Mouse (Mus musculus): ENCODE results near the gene Mmachc. TPM values are rescaled to one million over a fixed set of nuclear protein-coding genes. Genes with fewer than 3 reads are reported as not detected.
A peak's percentile ranks its signal among the peaks of the same experiment; 100 is the strongest.

The Mmachc gene
- polyA plus RNA-seq, 1 experiment from 2014 or later, result 27.2 TPM

- H3K4me3 ChIP-seq (replicated peaks), result peak within 1 kb of the TSS; percentile 66
- no peaks in the 10 kb centered on the region for H3K27me3 ChIP-seq
- ATAC-seq (replicated peaks; ENCODE audit: low FRiP score), result peak; percentile 98
- H3K27ac ChIP-seq, result peak within 1 kb of the TSS; percentile 89
- peak within 1 kb of the TSS; percentile 77 for H3K4me2 ChIP-seq
- peaks cover 2% of the 10 kb centered on the region; the same call in 1 of the 2 replicates for H3K36me3 ChIP-seq
- no peaks in the 10 kb centered on the region for H3K9me3 ChIP-seq (replicated peaks)
- under 1% methylated on average over 34 of the region's 34 CpGs for WGBS
- H3K9ac ChIP-seq, result peak within 1 kb of the TSS; percentile 66
- H3K4me1 ChIP-seq, result peaks cover 16% of the 10 kb centered on the region
Measured at GRCm38 (mm10) chr4:116720343-116721097, 12.3 kb upstream of the Mmachc start, which contains the start of gene Tesk2. Gene Tesk2 (plus strand): TSS chr4:116720948.

- Histone ChIP-seq H3K4me2 (no peak overlapping the region), H3K4me1 (peaks cover 16% of the 10 kb centered on the region), H3K36me3 (peaks cover 11% of the 10 kb centered on the region), H3K9me3 (replicated peaks) (no peaks in the 10 kb centered on the region), H3K4me3 (replicated peaks) (no peak overlapping the region), H3K9ac (no peak overlapping the region), H3K27ac (no peak overlapping the region), H3K27me3 (no peaks in the 10 kb centered on the region)
- ATAC-seq (replicated peaks; ENCODE audit: low FRiP score), result no peak
- 29% methylated on average over 3 of the region's 3 CpGs for WGBS
Measured at GRCm38 (mm10) chr4:116719396-116719795, 11.2 kb upstream of the Mmachc start.

- no peak overlapping the region for H3K9ac ChIP-seq
- H3K4me2 ChIP-seq, result no peak overlapping the region
- H3K27me3 ChIP-seq, result no peaks in the 10 kb centered on the region
- peaks cover 15% of the 10 kb centered on the region for H3K36me3 ChIP-seq
- H3K27ac ChIP-seq, result no peak overlapping the region
- H3K4me1 ChIP-seq, result peaks cover 15% of the 10 kb centered on the region
- H3K4me3 ChIP-seq (replicated peaks), result no peak overlapping the region
- H3K9me3 ChIP-seq (replicated peaks), result no peaks in the 10 kb centered on the region
- WGBS, result 55% methylated on average over 1 of the region's 1 CpGs
- no peak for ATAC-seq (replicated peaks; ENCODE audit: low FRiP score)
Measured at GRCm38 (mm10) chr4:116712536-116712935, 4.3 kb upstream of the Mmachc start.

GRCm38 (mm10) chr4:116710154-116710553 is 1.9 kb upstream of the Mmachc start:
- no peak for ATAC-seq (replicated peaks; ENCODE audit: low FRiP score)
- 93% methylated on average over 2 of the region's 2 CpGs for whole genome bisulfite sequencing
- H3K4me3 ChIP-seq (replicated peaks), result no peak overlapping the region
- no peaks in the 10 kb centered on the region for H3K9me3 ChIP-seq (replicated peaks)
- H3K4me2 ChIP-seq, result no peak overlapping the region
- no peak overlapping the region for H3K9ac ChIP-seq
- H3K36me3 ChIP-seq, result peaks cover 9% of the 10 kb centered on the region
- peaks cover 19% of the 10 kb centered on the region for H3K4me1 ChIP-seq
- no peak overlapping the region for H3K27ac ChIP-seq
- no peaks in the 10 kb centered on the region for H3K27me3 ChIP-seq

GRCm38 (mm10) chr4:116708791-116709390 is 685 bp upstream of the Mmachc start:
- H3K9ac ChIP-seq, result peak overlapping the region; percentile 52
- H3K4me2 ChIP-seq, result peak overlapping the region; percentile 72
- H3K27ac ChIP-seq, result no peak overlapping the region
- peak; percentile 5; the same call in 1 of the 2 replicates for ATAC-seq (replicated peaks; ENCODE audit: low FRiP score)
- no peaks in the 10 kb centered on the region for H3K27me3 ChIP-seq
- peaks cover 15% of the 10 kb centered on the region for H3K36me3 ChIP-seq
- H3K9me3 ChIP-seq (replicated peaks), result no peaks in the 10 kb centered on the region
- WGBS, result 7% methylated on average over 9 of the region's 9 CpGs
- peaks cover 19% of the 10 kb centered on the region for H3K4me1 ChIP-seq
- peak overlapping the region; percentile 58 for H3K4me3 ChIP-seq (replicated peaks)

GRCm38 (mm10) chr4:116707666-116708065 is 540 bp downstream of the Mmachc start:
- Histone ChIP-seq H3K9ac (peak overlapping the region; percentile 52), H3K4me3 (replicated peaks) (peak overlapping the region; percentile 58), H3K4me1 (peaks cover 19% of the 10 kb centered on the region), H3K4me2 (peak overlapping the region; percentile 72), H3K36me3 (peaks cover 24% of the 10 kb centered on the region), H3K27ac (no peak overlapping the region), H3K27me3 (no peaks in the 10 kb centered on the region), H3K9me3 (replicated peaks) (no peaks in the 10 kb centered on the region)
- WGBS, result 21% methylated on average over 9 of the region's 9 CpGs
- 0 out of 2 replicates have a peak, but pooled peaks have one; percentile 1 for ATAC-seq (replicated peaks; ENCODE audit: low FRiP score)

- H3K9me3 ChIP-seq (replicated peaks), result no peaks in the 10 kb centered on the region
- peaks cover 6% of the 10 kb centered on the region; the same call in 1 of the 2 replicates for H3K4me1 ChIP-seq
- no peak for ATAC-seq (replicated peaks; ENCODE audit: low FRiP score)
- H3K9ac ChIP-seq, result no peak overlapping the region
- no peaks in the 10 kb centered on the region for H3K27me3 ChIP-seq
- H3K27ac ChIP-seq, result no peak overlapping the region
- no peak overlapping the region for H3K4me3 ChIP-seq (replicated peaks)
- H3K4me2 ChIP-seq, result no peak overlapping the region
- WGBS, result 35% methylated on average over 6 of the region's 6 CpGs
- peaks cover 53% of the 10 kb centered on the region for H3K36me3 ChIP-seq
Measured at GRCm38 (mm10) chr4:116703804-116704203, 4.4 kb downstream of the Mmachc start.

- 67% methylated on average over 1 of the region's 1 CpGs for WGBS
- H3K36me3 ChIP-seq, result peaks cover 79% of the 10 kb centered on the region
- no peak overlapping the region for H3K27ac ChIP-seq
- ATAC-seq (replicated peaks; ENCODE audit: low FRiP score), result no peak
- H3K27me3 ChIP-seq, result no peaks in the 10 kb centered on the region
- H3K4me2 ChIP-seq, result no peak overlapping the region
- H3K4me3 ChIP-seq (replicated peaks), result no peak overlapping the region
- H3K9ac ChIP-seq, result no peak overlapping the region
- H3K9me3 ChIP-seq (replicated peaks), result no peaks in the 10 kb centered on the region
- H3K4me1 ChIP-seq, result no peaks in the 10 kb centered on the region
Measured at GRCm38 (mm10) chr4:116700964-116701363, 7.2 kb downstream of the Mmachc start.

- Histone ChIP-seq H3K27ac (no peak overlapping the region), H3K4me3 (replicated peaks) (no peak overlapping the region), H3K36me3 (peaks cover 87% of the 10 kb centered on the region), H3K4me1 (no peaks in the 10 kb centered on the region), H3K9me3 (replicated peaks) (no peaks in the 10 kb centered on the region), H3K4me2 (no peak overlapping the region), H3K27me3 (no peaks in the 10 kb centered on the region), H3K9ac (no peak overlapping the region)
- no peak for ATAC-seq (replicated peaks; ENCODE audit: low FRiP score)
- 73% methylated on average over 2 of the region's 2 CpGs for WGBS
Measured at GRCm38 (mm10) chr4:116698693-116699342, 9.4 kb downstream of the Mmachc start.

- ATAC-seq (replicated peaks; ENCODE audit: low FRiP score), result no peak
- 88% methylated on average over 2 of the region's 2 CpGs for WGBS
- H3K27ac ChIP-seq, result no peak overlapping the region
- H3K4me1 ChIP-seq, result peaks cover 10% of the 10 kb centered on the region; the same call in 1 of the 2 replicates
- H3K9ac ChIP-seq, result no peak overlapping the region
- H3K4me3 ChIP-seq (replicated peaks), result no peak overlapping the region
- H3K9me3 ChIP-seq (replicated peaks), result no peaks in the 10 kb centered on the region
- H3K36me3 ChIP-seq, result peaks cover 96% of the 10 kb centered on the region
- H3K4me2 ChIP-seq, result no peak overlapping the region
- no peaks in the 10 kb centered on the region for H3K27me3 ChIP-seq
Measured at GRCm38 (mm10) chr4:116693785-116694184, 14.4 kb downstream of the Mmachc start.

GRCm38 (mm10) chr4:116692146-116692545 is 16.1 kb downstream of the Mmachc start:
- 93% methylated on average over 2 of the region's 2 CpGs for WGBS
- H3K27ac ChIP-seq, result no peak overlapping the region
- no peak overlapping the region for H3K9ac ChIP-seq
- no peak overlapping the region for H3K4me3 ChIP-seq (replicated peaks)
- no peak overlapping the region for H3K4me2 ChIP-seq
- no peaks in the 10 kb centered on the region for H3K9me3 ChIP-seq (replicated peaks)
- peaks cover 23% of the 10 kb centered on the region for H3K4me1 ChIP-seq
- H3K36me3 ChIP-seq, result peaks cover 94% of the 10 kb centered on the region
- H3K27me3 ChIP-seq, result no peaks in the 10 kb centered on the region
- ATAC-seq (replicated peaks; ENCODE audit: low FRiP score), result no peak

- Histone ChIP-seq H3K9me3 (replicated peaks) (no peaks in the 10 kb centered on the region), H3K36me3 (peaks cover 66% of the 10 kb centered on the region), H3K4me2 (no peak overlapping the region), H3K27me3 (no peaks in the 10 kb centered on the region), H3K4me3 (replicated peaks) (no peak overlapping the region), H3K4me1 (peaks cover 36% of the 10 kb centered on the region), H3K9ac (no peak overlapping the region), H3K27ac (no peak overlapping the region)
- no peak for ATAC-seq (replicated peaks; ENCODE audit: low FRiP score)
- 87% methylated on average over 4 of the region's 4 CpGs for WGBS
Measured at GRCm38 (mm10) chr4:116689309-116689876, 18.8 kb downstream of the Mmachc start.
